Mouse (Mus musculus) midbrain, embryonic 15.5 days (tissue): ENCODE data around the gene Metrn. TPM values are rescaled to one million over a fixed set of nuclear protein-coding genes. Genes with fewer than 3 reads are reported as not detected.

Experiments
- ATAC-seq: fragments of 200-750 bp; cut with Nextera tagmentation; replicated peaks from 2 replicates; pipeline ENCODE4 v1.8.0; 2017; ENCODE audit warnings: moderate TSS enrichment
- H3K27ac ChIP-seq: fragments of 300-500 bp; sonication (generic); 2 replicates; pipeline ENCODE4 v1.5.1; 2015; ENCODE audit warnings: mild to moderate bottlenecking, inconsistent platforms
- H3K27me3 ChIP-seq: fragments of 300-500 bp; sonication (generic); replicated peaks from 2 replicates; pipeline ENCODE4 v1.6.1; 2015; ENCODE audit warnings: inconsistent platforms
- H3K36me3 ChIP-seq: fragments of 300-500 bp; sonication (generic); replicated peaks from 2 replicates; pipeline ENCODE4 v1.6.1; 2015; ENCODE audit warnings: inconsistent platforms
- H3K4me1 ChIP-seq: fragments of 300-500 bp; sonication (generic); 2 replicates; pipeline ENCODE4 v1.6.1; 2015; ENCODE audit warnings: inconsistent platforms
- H3K4me2 ChIP-seq: fragments of 300-500 bp; sonication (generic); 2 replicates; pipeline ENCODE4 v1.6.1; 2015; ENCODE audit warnings: inconsistent platforms, mild to moderate bottlenecking, moderate library complexity
- H3K4me3 ChIP-seq: fragments of 300-500 bp; sonication (generic); 2 replicates; pipeline ENCODE4 v1.5.1; 2015; ENCODE audit warnings: mild to moderate bottlenecking, inconsistent platforms
- H3K9ac ChIP-seq: fragments of 300-500 bp; sonication (generic); 2 replicates; pipeline ENCODE4 v1.6.1; 2015; ENCODE audit warnings: mild to moderate bottlenecking, inconsistent platforms
- H3K9me3 ChIP-seq: fragments of 300-500 bp; sonication (generic); 2 replicates; pipeline ENCODE4 v1.6.1; 2016; ENCODE audit warnings: inconsistent platforms
- WGBS: fragments of 180-500 bp; shearing (Covaris S2); methylation state at CpG from one replicate; pipeline ENCODE4 v1.1.7; 2015; ENCODE audit warnings: mixed read lengths; 5-methylcytosine and 5-hydroxymethylcytosine counted together
- polyA plus RNA-seq: library from polyadenylated mRNA; unstranded; fragments of >200 nt; fragmentation: Nextera tagmentation; extraction: Ambion mirVana; gene quantifications from 2 replicates; pipeline ENCODE4 v1.2.1, GENCODE M21; 2015

Metrn gene
- polyA plus RNA-seq, 1 experiment from 2014 or later, result 32.6 TPM

DNA sequence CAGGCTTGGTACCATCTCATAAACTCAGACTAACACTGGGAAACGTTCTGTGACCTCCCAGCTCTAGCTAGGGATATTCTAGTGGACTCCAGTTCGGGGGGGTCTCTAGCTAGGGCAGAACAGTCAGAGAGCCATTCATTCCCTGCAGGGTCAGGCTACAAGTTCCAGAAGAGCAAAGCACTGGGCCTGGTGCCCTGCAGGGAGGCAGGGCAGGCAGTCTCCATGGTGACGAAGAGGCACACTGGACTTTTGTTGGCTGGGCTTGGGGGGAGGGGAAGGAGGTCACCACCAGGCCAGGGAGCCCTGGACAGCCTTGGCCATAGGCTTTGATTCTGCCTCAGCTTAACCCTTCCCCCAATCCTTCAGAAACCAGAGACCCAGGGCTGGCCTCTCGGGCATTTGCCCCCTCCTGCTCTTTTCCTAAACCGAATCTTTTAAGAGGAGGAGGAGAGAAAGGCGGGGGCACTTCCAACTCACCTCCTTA lies 1.3 kb downstream of the Metrn start, which contains the start of gene AC134908.4:
Gene AC134908.4, minus strand, starts transcription at position 51 of the 484 bp plus-strand sequence.
- no peak for ATAC-seq
- peak within 1 kb of the TSS; percentile 48 for H3K9ac ChIP-seq
- peak within 1 kb of the TSS; percentile 57 for H3K4me3 ChIP-seq
- no peaks in the 10 kb centered on the region for H3K36me3 ChIP-seq
- WGBS, result 7% methylated on average over 6 of the region's 6 CpGs
- no peaks in the 10 kb centered on the region for H3K9me3 ChIP-seq
- H3K27me3 ChIP-seq, result no peaks in the 10 kb centered on the region; the same call in 1 of the 2 replicates
- H3K4me1 ChIP-seq, result peaks cover 52% of the 10 kb centered on the region
- H3K27ac ChIP-seq, result peak within 1 kb of the TSS; percentile 59
- H3K4me2 ChIP-seq, result peak within 1 kb of the TSS; percentile 92

DNA sequence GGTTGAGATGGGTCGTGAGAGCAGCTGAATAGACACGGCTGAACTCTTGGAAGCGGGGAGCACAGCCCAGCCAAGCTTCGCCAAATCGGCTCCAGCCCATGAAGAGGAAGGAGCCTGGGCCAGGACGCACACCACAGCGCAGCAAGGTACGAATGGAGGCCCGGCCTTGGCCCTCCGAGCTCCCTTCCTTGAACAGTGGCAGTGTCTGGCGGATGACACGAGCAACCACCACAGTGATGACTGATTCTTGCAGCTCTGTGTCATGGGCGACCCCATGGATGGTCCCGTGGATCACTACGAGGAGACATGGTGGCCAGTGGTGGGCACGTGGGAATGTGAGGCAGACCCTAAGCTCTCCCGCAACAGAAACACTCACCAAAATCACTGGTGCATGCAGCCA lies 1.9 kb downstream of the Metrn start:
- 39% methylated on average over 17 of the region's 17 CpGs for WGBS
- Histone ChIP-seq H3K27me3 (no peaks in the 10 kb centered on the region; the same call in 1 of the 2 replicates), H3K27ac (peak overlapping the region; percentile 59; the same call in 1 of the 2 replicates), H3K4me2 (peak overlapping the region; percentile 92), H3K9me3 (no peaks in the 10 kb centered on the region), H3K4me3 (0 out of 2 replicates have a peak overlapping the region, but pooled peaks have one; percentile 57), H3K36me3 (no peaks in the 10 kb centered on the region), H3K4me1 (peaks cover 55% of the 10 kb centered on the region), H3K9ac (no peak overlapping the region)
- ATAC-seq, result no peak

DNA sequence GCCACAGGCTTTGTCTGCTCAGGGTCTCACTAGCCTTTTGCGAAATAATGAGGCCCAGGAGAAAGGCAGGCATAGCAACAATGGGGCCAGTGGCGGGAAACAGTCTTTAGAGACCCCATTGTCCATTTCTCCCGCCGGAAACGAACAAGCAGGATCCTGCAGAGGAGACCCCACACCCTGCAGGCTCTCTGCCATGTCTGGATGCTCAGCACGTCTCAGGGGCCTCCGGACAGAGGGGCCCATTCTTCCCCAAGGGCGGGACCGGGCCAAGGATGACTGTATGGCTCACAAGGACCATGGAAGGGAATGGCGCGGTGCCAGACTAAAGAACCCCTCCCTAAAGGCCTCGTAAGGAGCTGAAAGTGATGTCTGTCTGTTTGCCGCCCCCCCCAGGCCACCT lies 2.7 kb downstream of the Metrn start:
- no peak overlapping the region for H3K27ac ChIP-seq
- H3K4me3 ChIP-seq, result no peak overlapping the region
- H3K4me2 ChIP-seq, result peak overlapping the region; percentile 2; the same call in 1 of the 2 replicates
- H3K9ac ChIP-seq, result no peak overlapping the region
- WGBS, result 14% methylated on average over 13 of the region's 13 CpGs
- 0 out of 2 replicates have a peak, but pooled peaks cover 3% of the 10 kb centered on the region for H3K36me3 ChIP-seq
- H3K27me3 ChIP-seq, result no peaks in the 10 kb centered on the region; the same call in 1 of the 2 replicates
- no peaks in the 10 kb centered on the region for H3K9me3 ChIP-seq
- H3K4me1 ChIP-seq, result peaks cover 55% of the 10 kb centered on the region
- no peak for ATAC-seq

DNA sequence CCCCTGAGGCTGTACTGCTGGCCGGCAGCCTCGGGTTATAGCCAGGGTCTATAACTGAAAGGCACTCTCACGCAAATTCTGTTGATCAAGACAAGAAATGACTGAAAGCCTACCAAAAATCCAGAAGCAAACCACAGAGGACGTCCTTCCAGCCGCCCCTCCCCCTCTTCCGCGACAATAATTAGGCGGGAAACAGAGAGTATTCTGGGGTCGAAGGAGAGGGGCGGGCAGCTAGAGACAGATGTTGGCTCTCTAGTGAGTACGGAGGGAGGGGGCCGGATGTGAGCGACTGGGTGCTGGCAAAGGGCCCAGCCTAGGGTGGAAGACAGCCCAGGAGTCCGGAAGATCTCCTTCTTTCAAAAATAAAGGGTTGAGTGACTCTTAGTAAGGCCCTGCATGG lies 4.3 kb downstream of the Metrn start, which contains the start of gene Fam173a:
Gene Fam173a, minus strand, starts transcription at position 287 of the 400 bp plus-strand sequence.
- peak; percentile 50 for ATAC-seq
- WGBS, result 0% methylated on average over 14 of the region's 14 CpGs
- H3K27ac ChIP-seq, result peak within 1 kb of the TSS; percentile 95
- peaks cover 10% of the 10 kb centered on the region; the same call in 1 of the 2 replicates for H3K36me3 ChIP-seq
- peak within 1 kb of the TSS; percentile 61 for H3K4me3 ChIP-seq
- peak within 1 kb of the TSS; percentile 83 for H3K9ac ChIP-seq
- no peaks in the 10 kb centered on the region; the same call in 1 of the 2 replicates for H3K27me3 ChIP-seq
- H3K9me3 ChIP-seq, result no peaks in the 10 kb centered on the region
- peaks cover 55% of the 10 kb centered on the region for H3K4me1 ChIP-seq
- H3K4me2 ChIP-seq, result peak within 1 kb of the TSS; percentile 95

DNA sequence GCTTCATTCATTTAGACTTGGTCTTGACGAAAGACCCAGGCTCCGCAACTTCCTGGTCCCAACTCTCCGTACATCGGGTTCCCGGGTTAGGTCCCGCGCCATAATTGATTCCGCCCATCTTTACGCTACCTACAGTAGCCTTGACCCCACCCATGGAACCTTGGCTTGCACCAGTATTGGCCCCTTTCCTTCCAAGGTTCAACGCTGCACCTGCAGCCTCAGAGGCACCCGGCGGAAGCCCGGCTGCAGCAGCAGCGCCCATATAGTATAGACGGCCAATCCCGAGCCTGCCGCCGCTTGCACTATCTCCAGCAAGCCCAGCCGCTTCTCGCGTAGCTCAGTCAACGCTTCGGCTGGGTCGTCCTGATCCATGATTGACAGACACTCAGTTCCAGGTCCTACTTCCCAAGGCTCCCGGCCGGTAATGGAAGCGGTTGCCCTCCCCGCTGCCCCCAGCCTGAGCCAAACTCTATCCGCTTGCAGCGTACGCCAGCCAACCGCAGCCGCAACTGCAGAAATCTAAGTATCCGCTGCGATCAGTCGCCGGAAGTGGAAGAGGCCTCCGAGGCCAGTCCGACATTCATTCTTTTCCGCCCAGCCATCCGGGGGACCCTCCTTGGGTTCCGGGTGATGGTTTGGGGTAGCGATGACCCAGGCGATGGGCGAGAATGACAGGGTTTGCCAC lies 5.0 kb downstream of the Metrn start:
- H3K4me1 ChIP-seq, result peaks cover 50% of the 10 kb centered on the region
- peak; percentile 75 for ATAC-seq
- under 1% methylated on average over 45 of the region's 45 CpGs for WGBS

DNA sequence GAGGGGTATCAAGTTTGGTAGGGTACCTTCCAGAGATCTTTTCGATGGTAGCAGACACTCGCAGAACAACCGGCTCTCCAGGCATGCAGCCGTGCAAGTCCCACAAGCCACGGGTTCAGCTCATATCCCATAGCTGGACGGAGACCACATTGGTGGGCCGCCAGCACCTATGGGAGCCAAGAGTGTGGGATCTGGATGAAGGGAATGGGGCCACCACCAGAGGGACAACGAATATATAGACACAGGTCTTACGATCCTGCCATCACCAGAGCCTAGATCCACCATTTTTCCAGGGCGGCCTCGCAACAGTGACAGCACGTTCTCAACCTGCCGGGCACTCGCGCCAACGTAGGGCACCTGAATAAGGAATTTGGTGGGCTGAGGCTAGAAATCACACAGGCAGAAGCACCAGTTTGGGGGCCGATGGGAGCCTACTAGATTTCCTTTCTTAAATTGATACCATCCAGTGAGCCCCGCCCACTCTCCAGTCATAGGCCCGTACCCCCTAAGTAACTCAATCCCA lies 5.6 kb downstream of the Metrn start:
- Histone ChIP-seq H3K36me3 (peaks cover 11% of the 10 kb centered on the region; the same call in 1 of the 2 replicates), H3K9ac (peak overlapping the region; percentile 83), H3K9me3 (no peaks in the 10 kb centered on the region), H3K27me3 (no peaks in the 10 kb centered on the region; the same call in 1 of the 2 replicates), H3K4me3 (peak overlapping the region; percentile 61), H3K4me1 (peaks cover 44% of the 10 kb centered on the region), H3K4me2 (peak overlapping the region; percentile 95), H3K27ac (peak overlapping the region; percentile 95)
- 28% methylated on average over 19 of the region's 19 CpGs for WGBS
- no peak; the same call in 1 of the 2 replicates for ATAC-seq

More for the DNA sequence above, 5.0 kb downstream of the Metrn start:
- Histone ChIP-seq H3K9me3 (no peaks in the 10 kb centered on the region), H3K27ac (peak overlapping the region; percentile 95), H3K36me3 (peaks cover 11% of the 10 kb centered on the region; the same call in 1 of the 2 replicates), H3K27me3 (no peaks in the 10 kb centered on the region; the same call in 1 of the 2 replicates), H3K9ac (peak overlapping the region; percentile 83), H3K4me3 (peak overlapping the region; percentile 61), H3K4me2 (peak overlapping the region; percentile 95)

DNA sequence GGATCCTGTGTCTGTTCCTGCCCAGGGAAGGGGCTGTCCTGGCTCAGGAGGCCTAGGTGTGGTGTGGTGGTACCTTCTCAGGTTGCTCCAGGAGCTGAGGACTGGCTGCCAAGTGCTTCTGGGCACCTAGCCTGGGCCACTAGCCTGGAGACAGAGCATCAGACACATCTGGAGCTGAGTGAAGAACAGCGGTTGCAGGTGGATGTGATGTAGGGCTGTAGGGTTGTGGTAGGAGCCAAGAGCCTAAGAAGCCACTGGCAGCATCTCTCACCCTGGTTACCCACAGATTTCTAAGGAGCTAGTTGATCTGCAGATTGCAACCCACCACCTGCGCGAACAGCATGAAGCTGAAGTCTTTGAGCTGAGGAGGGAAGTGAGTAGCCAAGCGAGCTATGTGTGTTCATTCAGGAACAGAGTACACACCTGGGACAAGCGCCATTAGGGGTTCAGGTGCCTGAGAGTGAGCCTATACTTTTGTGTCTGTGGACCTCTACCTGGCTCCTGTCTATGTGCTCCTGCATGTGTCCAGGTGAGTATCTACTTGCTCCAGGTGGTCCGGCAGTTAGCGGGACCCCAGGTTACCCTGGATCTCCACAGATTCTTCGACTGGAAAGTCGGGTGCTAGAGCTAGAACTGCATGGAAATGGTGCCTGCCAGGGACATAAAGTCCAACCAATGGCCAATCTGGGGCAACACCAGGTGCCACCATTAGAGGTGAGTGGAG lies 10.0 kb downstream of the Metrn start:
- no peak overlapping the region for H3K27ac ChIP-seq
- H3K4me3 ChIP-seq, result no peak overlapping the region
- peaks cover 24% of the 10 kb centered on the region; the same call in 1 of the 2 replicates for H3K36me3 ChIP-seq
- no peak overlapping the region for H3K4me2 ChIP-seq
- no peaks in the 10 kb centered on the region for H3K9me3 ChIP-seq
- no peak overlapping the region for H3K9ac ChIP-seq
- H3K27me3 ChIP-seq, result no peaks in the 10 kb centered on the region
- peaks cover 37% of the 10 kb centered on the region for H3K4me1 ChIP-seq
- ATAC-seq, result no peak
- 93% methylated on average over 9 of the region's 9 CpGs for WGBS

DNA sequence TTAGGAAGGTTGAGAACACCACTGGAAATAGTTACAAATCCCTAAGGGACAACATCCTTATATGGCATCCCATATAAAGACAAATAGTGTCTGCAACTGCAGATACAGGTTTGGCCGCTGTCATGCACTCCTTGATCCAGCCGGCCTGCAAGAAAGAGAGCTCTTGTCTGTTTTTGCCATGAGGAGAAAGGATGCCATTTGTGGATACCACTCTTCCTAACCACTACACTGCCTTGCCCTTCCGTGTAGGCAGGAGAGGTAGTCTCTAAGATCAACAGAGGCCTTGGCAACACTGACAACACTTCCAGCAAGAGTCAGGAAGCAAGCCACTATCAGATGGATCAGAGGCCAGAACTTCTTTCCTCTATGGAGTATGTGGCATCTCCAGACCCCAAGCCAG lies 10.7 kb downstream of the Metrn start, which contains the start of gene Ccdc78:
Gene Ccdc78, plus strand, starts transcription at position 301 of the 400 bp plus-strand sequence.
- Histone ChIP-seq H3K36me3 (peaks cover 25% of the 10 kb centered on the region; the same call in 1 of the 2 replicates), H3K27ac (peak within 1 kb of the TSS; percentile 89), H3K9me3 (no peaks in the 10 kb centered on the region), H3K27me3 (no peaks in the 10 kb centered on the region), H3K9ac (peak within 1 kb of the TSS; percentile 71), H3K4me3 (peak within 1 kb of the TSS; percentile 74), H3K4me1 (peaks cover 33% of the 10 kb centered on the region), H3K4me2 (peak within 1 kb of the TSS; percentile 83)
- 90% methylated on average over 3 of the region's 3 CpGs for WGBS
- no peak for ATAC-seq

DNA sequence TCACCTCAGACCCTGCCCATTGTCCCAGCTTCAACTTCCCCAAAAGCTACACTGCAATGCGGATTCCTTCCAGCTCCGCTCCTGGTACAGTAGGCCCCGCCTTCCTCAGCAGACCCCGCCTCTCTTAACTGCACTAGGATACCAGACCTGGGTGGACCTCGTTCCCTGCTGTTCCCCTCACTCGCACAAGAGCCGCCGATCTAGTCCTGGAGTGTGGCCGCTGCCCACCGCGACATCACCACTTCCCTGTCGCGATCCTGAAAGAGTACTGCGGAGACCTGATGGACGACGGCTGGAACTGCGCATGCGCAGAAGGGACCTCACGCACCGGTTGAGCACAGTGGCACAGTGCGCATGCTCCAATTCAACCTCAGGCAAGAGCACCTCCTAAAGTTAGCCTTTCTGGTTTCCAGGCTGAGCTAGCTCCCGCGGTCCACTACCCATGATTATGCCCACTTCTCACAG lies 11.6 kb downstream of the Metrn start, which contains the start of gene Haghl:
Gene Haghl, minus strand, starts transcription at position 393 of the 465 bp plus-strand sequence.
- Histone ChIP-seq H3K4me1 (peaks cover 24% of the 10 kb centered on the region), H3K4me3 (peak within 1 kb of the TSS; percentile 74), H3K4me2 (peak within 1 kb of the TSS; percentile 83), H3K27me3 (no peaks in the 10 kb centered on the region), H3K27ac (peak within 1 kb of the TSS; percentile 89), H3K9ac (peak within 1 kb of the TSS; percentile 71), H3K36me3 (peaks cover 25% of the 10 kb centered on the region; the same call in 1 of the 2 replicates), H3K9me3 (no peaks in the 10 kb centered on the region)
- ATAC-seq, result peak; percentile 82
- WGBS, result under 1% methylated on average over 23 of the region's 23 CpGs

DNA sequence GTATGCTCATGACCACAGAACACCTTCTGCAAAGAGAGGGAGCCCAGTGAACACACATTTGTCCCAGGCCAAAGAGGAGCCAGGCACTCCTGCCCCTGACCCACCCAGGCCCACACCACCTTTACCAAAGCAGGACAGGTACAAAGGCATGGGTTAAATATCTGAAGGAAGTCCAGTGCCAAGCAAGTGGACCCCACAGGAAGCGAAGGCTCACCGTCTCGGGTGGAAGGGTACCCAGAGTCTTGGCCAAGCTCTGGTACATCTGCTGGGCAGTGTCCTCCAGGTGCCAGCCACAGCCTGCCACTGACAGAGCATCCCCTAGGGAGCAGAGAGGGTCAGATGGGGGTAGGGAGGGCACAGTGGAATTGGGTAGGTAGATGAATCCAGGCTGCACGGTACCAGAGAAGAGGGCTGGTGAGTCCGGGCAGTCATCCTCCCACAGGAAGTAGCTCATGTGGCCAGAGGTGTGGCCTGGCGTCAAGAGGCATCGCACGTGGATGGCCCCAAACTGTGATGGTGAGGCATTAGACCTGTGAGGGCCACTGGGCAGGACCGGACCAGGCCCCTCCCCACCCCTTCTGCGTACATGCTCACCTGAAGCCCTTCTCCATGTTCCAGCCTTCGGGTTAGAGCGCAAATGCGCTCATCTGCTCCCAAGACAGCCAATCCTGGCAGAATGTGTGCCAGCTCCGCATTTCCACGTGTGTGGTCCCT lies 12.9 kb downstream of the Metrn start:
- H3K27me3 ChIP-seq, result no peaks in the 10 kb centered on the region
- peak overlapping the region; percentile 83 for H3K4me2 ChIP-seq
- H3K4me1 ChIP-seq, result peaks cover 24% of the 10 kb centered on the region
- ATAC-seq, result 0 out of 2 replicates have a peak, but pooled peaks have one; percentile 6
- peak overlapping the region; percentile 71 for H3K9ac ChIP-seq
- H3K36me3 ChIP-seq, result peaks cover 20% of the 10 kb centered on the region; the same call in 1 of the 2 replicates
- H3K4me3 ChIP-seq, result peak overlapping the region; percentile 74
- no peaks in the 10 kb centered on the region for H3K9me3 ChIP-seq
- no peak overlapping the region for H3K27ac ChIP-seq
- WGBS, result 80% methylated on average over 15 of the region's 15 CpGs

DNA sequence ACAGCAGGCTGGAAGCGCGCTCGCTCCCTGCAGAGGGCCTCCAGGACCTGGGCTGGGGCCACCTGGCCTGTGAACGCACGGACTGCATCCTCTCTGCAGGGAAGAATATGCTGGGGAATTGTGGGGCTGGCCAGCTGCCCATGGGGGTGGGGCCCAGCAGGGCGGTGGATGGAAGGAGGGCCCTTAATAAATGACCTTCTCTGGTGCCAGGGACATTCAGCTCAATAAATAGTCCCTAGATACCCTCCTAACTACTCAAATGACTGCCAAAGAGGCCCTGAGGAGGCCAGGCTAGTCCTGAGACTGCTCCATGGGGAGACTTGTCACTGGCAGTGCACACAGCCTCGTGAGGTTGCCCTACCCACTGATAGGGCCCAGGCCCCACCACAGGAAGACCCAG lies 13.8 kb downstream of the Metrn start:
- peaks cover 19% of the 10 kb centered on the region; the same call in 1 of the 2 replicates for H3K36me3 ChIP-seq

More for the DNA sequence above, 13.8 kb downstream of the Metrn start:
- H3K4me3 ChIP-seq, result no peak overlapping the region
- H3K9me3 ChIP-seq, result no peaks in the 10 kb centered on the region
- no peak overlapping the region for H3K27ac ChIP-seq
- H3K4me1 ChIP-seq, result peaks cover 24% of the 10 kb centered on the region
- H3K4me2 ChIP-seq, result no peak overlapping the region
- no peak overlapping the region for H3K9ac ChIP-seq
- H3K27me3 ChIP-seq, result no peaks in the 10 kb centered on the region
- ATAC-seq, result no peak
- 78% methylated on average over 7 of the region's 7 CpGs for WGBS
